Mouse (Mus musculus): ENCODE measurements around the gene Kazn. TPM values are rescaled to one million over a fixed set of nuclear protein-coding genes. Genes with fewer than 3 reads are reported as not detected.

Kazn gene
- total RNA-seq, 1 experiment from 2014 or later: 35.8 TPM

GRCm38 (mm10) chr4:142076883-142077282 lies 162.3 kb downstream of the Kazn start:
- no peak for DNase-seq

DNA sequence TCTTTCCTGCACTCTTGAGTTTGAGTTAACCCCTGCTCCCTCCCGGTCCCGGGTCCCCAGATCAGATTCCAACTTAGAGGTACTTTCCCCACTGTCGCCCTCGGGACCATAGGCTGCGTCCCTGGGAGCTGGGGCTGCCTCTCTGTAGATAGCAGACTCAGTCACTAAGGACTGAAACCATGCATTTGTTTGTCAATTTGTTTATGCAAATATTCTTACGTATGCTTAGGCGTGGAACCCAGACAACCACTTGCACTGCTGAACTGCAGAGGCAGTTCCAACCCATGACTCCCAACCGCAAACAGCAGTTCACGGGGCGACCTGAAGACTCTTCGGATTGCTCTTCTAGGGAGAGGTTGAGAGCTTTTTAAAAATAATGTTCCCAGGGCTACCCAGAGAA lies 163.3 kb downstream of the Kazn start:
- DNase-seq: no peak

GRCm38 (mm10) chr4:142074060-142074732 lies 165.0 kb downstream of the Kazn start:
- no peak for DNase-seq

GRCm38 (mm10) chr4:142071243-142071991 lies 167.8 kb downstream of the Kazn start:
- DNase-seq: no peak

- DNase-seq: no peak
Observed at GRCm38 (mm10) chr4:142070840-142071239, 168.4 kb downstream of the Kazn start.

- no peak for DNase-seq
Observed at GRCm38 (mm10) chr4:142068899-142069812, 170.0 kb downstream of the Kazn start.

GRCm38 (mm10) chr4:142066576-142066975 lies 172.6 kb downstream of the Kazn start:
- no peak for DNase-seq

DNA sequence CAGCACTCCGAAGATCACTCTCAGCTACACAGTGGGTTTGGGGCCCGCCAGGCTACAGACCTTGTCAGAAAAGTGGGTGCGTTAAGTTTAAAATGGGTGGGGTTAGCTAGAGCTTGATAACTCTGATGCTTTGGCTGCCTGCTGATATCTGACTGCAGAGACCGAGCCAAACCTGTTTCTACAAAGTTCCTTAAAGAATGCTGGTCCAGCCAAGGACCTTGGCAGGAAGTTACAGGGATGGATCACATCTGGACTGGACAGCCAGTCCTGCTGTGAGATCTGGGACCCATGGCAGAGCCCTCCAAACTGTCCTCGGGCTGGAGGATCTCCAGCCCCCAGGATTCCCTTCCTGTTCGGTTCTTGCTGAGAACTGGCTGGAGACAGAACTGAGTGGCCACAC lies 173.4 kb downstream of the Kazn start:
- DNase-seq: no peak

DNA sequence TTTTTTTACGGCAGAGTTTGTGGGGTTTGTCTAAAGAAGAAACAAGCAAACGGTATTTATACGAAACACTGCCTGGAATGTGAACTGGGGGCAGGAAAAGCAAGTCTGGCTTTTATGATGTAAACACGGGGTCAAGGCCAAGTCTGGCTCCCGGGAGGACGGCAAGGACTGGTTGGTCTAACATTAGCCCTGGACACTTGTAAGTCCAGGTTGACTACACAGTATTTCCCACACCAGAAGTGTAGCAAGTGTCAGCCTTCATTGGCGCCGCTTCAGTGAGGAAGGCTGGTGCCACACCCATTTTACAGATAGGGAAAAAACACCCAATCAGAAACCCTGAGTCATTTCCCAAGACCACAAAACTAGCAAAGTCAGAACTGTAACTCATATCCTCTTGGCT lies 173.9 kb downstream of the Kazn start:
- no peak for DNase-seq

- DNase-seq: no peak
Observed at GRCm38 (mm10) chr4:142064582-142065228, 174.5 kb downstream of the Kazn start.

DNA sequence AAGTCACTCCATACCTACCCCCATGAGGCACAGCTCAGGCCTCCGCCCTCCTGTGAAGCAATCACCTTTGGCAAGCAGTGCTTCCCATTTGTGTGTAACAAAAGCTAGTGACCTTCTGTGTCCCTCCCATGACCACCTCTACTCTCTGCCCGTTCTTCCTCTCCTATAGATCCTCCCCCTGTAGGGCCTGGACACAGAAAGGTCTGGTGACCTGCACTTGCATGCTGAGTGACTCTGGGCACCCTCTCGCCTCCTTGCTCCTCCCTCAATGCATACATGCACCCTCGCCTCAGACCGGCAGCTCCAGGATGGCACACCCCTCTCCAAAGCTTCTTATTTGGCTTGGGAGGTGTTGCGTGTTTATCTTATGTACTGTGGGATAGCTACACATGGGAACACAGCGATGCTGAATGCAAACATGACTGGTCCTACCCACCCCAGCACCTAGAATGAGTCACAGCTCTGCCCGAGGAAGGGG lies 176.1 kb downstream of the Kazn start:
- DNase-seq: no peak

DNA sequence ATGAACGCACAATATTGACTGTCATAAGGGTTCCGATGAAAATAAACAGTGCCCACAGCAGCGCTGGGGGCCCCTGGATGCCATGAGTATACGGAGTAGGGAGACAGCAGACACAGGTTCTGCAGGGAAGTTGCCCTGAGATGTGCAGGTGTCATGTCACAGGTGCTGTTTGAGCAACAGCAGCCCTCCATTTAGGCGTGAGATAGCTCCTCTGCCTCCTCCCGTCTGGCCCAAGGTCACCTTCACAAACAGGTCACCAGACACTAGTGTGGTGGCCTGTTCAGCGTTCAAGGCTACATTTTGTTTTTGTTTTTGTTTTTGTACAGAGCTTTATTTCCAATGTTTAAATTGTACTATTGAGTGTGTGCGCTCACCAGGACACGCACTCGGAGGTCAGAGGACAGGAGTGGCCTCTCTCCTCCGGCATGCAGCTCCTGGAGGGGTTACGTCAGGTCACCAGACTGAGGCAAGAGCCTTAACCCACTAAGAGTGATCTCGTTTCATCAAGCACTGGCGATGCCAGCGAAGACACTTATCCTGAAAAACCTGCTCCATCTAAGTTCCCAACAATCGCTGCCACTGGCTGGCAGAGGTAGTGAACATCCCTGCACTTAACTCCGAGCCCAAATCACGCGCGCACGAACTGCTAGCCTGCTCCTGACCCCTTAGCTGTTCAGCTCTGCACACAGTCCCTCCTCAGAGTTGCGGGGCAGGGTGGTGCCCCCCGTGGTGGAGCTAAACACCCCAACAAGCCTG lies 177.5 kb downstream of the Kazn start:
- DNase-seq: no peak

DNA sequence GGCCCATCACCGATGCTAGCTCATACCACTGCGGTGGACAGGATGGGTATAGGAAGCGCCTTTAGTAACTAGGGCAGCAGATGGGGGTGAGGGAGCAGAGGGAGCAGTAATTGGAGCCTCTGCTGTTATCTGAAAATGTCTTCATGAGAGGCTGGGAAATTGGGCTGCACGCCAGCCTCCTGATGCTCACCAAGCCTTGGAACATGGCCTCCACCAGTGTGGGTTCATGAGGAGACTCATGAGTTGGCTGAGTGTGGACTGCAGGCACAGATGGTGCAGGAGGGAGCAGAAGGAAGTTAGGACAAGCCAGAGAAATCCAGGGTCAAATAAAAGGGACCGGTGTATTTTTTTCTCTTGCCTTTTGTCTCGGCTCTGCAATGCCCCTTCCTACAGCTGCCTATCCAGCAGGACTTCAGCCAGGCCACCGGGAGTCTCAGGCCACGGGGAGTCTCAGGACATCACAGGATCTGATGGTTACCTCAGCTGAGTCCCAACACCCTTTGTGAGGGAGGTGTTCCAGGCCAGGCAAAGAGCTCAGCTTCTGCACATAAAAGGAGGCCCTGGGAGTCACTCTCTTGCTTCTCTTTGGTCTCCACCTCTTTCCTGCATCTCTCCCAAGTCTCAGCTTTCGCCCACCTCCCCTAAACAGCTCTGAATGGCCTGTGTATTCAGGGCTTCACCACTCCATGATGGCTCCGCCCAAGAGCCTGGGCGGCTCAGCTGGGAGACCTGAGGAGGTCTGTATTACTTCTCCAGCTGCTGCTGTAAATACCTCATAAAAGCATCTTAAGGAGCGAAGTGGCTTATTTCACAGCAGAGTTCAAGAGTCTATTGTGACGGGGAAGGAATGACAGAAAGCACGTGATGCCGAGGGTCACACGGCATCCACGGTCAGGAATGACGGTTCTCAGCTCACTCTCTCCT lies 178.5 kb downstream of the Kazn start:
- peak; percentile 25 for DNase-seq

GRCm38 (mm10) chr4:142059841-142060193 lies 179.4 kb downstream of the Kazn start:
- no peak for DNase-seq

GRCm38 (mm10) chr4:142059113-142059840 lies 179.9 kb downstream of the Kazn start:
- no peak for DNase-seq

GRCm38 (mm10) chr4:142057529-142058216 lies 181.5 kb downstream of the Kazn start:
- DNase-seq: no peak

GRCm38 (mm10) chr4:142055600-142055999 lies 183.6 kb downstream of the Kazn start:
- DNase-seq: no peak

DNA sequence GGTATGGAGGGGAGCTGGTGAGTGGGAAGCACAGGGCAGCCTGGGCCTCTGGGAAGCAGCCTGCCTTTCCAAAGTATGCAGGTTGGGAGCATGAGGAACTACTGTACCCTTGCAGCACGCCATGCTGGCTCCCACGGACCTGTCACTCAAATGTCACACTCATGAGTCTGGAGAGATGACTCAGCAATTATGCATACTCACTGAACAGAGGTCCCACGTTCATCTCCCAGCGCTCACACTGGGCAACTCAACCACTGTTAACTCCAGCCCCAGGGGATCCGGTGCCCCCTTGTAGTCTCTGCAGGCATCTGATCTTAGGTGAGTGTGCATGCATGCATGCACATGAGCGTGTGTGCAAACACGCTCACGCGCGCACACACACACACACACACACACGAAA lies 184.6 kb downstream of the Kazn start:
- DNase-seq: no peak
